Mouse (Mus musculus) MEL (cell line): ENCODE data around the gene Arhgap5. TPM values are rescaled to one million over a fixed set of nuclear protein-coding genes. Genes with fewer than 3 reads are reported as not detected.
A peak's percentile ranks its signal among the peaks of the same experiment; 100 is the strongest.

Source experiments
- DNase-seq: peaks from one replicate; pipeline ENCODE4 v3.0.0; 2011; ENCODE audit warnings: low read depth, low spot score
- H3K27ac ChIP-seq: 2 replicates; pipeline ENCODE4 v1.5.1; 2012; ENCODE audit warnings: low read depth, mild to moderate bottlenecking, control low read depth, low read length, moderate library complexity; ENCODE audit not compliant: control insufficient read depth
- H3K27me3 ChIP-seq, 2 experiments: fragments of 150-350 bp in 1 of 2; sonication (generic) in 1 of 2; 2 replicates each; pipeline ENCODE4 v1.6.1; 2012; ENCODE audit warnings: low read length in 2 of 2, mild to moderate bottlenecking in 2 of 2, improper control_type of control experiment in 1 of 2, moderate library complexity in 1 of 2; ENCODE audit not compliant: insufficient read depth in 2 of 2, control insufficient read depth in 1 of 2
- H3K36me3 ChIP-seq, 2 experiments: 2 replicates each; pipeline ENCODE4 v1.6.1; 2012 to 2014; ENCODE audit warnings: low read length in 2 of 2, improper control_type of control experiment in 1 of 2, inconsistent platforms in 1 of 2, mild to moderate bottlenecking in 1 of 2; ENCODE audit not compliant: insufficient read depth in 2 of 2, control insufficient read depth in 1 of 2
- H3K4me1 ChIP-seq, 2 experiments: fragments of 150-350 bp in 1 of 2; sonication (generic) in 1 of 2; 2 replicates each; pipeline ENCODE4 v1.6.1; 2012; ENCODE audit warnings: low read length in 2 of 2, improper control_type of control experiment in 1 of 2, mild to moderate bottlenecking in 1 of 2; ENCODE audit not compliant: insufficient read depth in 2 of 2, control insufficient read depth in 1 of 2
- H3K4me3 ChIP-seq, 2 experiments: fragments of 150-350 bp in 1 of 2; sonication (generic) in 1 of 2; 2 replicates each; pipeline ENCODE4 v1.5.1; 2012; ENCODE audit warnings: low read depth in 2 of 2, low read length in 2 of 2, mild to moderate bottlenecking in 2 of 2, moderate library complexity in 2 of 2, control low read depth in 1 of 2, improper control_type of control experiment in 1 of 2; ENCODE audit not compliant: control insufficient read depth in 1 of 2, insufficient read depth in 1 of 2
- H3K79me2 ChIP-seq: 2 replicates; pipeline ENCODE4 v1.6.1; 2012; ENCODE audit warnings: mild to moderate bottlenecking, low read length, moderate library complexity; ENCODE audit not compliant: control insufficient read depth, poor library complexity, insufficient read depth
- H3K9ac ChIP-seq: 2 replicates; pipeline ENCODE4 v1.6.1; 2012; ENCODE audit warnings: low read depth, mild to moderate bottlenecking, control low read depth, low read length, moderate library complexity; ENCODE audit not compliant: control insufficient read depth, poor library complexity, severe bottlenecking
- H3K9me3 ChIP-seq: fragments of 150-350 bp; sonication (generic); replicated peaks from 2 replicates; pipeline ENCODE4 v1.6.1; 2012; ENCODE audit warnings: mild to moderate bottlenecking, low read length, improper control_type of control experiment, moderate library complexity; ENCODE audit not compliant: insufficient read depth
- CTCF ChIP-seq, 3 experiments: IDR thresholded peaks in 2 of 3; conservative IDR thresholded peaks in 1 of 3; 2 replicates each; pipeline ENCODE4 v1.5.1; 2011 to 2012; ENCODE audit warnings: low read length in 3 of 3, low read depth in 2 of 3, mild to moderate bottlenecking in 2 of 3, improper control_type of control experiment in 1 of 3, inconsistent platforms in 1 of 3, mixed read lengths in 1 of 3, moderate library complexity in 1 of 3; ENCODE audit not compliant: control insufficient read depth in 1 of 3, insufficient read depth in 1 of 3, poor library complexity in 1 of 3, severe bottlenecking in 1 of 3
- ELF1 ChIP-seq: IDR thresholded peaks from 2 replicates; pipeline ENCODE4 v1.6.1; 2014; ENCODE audit warnings: low read depth, mild to moderate bottlenecking, inconsistent platforms, low read length, improper control_type of control experiment, moderate library complexity
- EP300 ChIP-seq, 2 experiments: IDR thresholded peaks; 2 replicates each; pipeline ENCODE4 v1.6.1; 2011; ENCODE audit warnings: improper control_type of control experiment in 2 of 2, low read length in 2 of 2, low read depth in 1 of 2, mild to moderate bottlenecking in 1 of 2
- ETS1 ChIP-seq: IDR thresholded peaks from 2 replicates; pipeline ENCODE4 v1.6.1; 2012; ENCODE audit warnings: low read depth, mild to moderate bottlenecking, inconsistent platforms, low read length, improper control_type of control experiment, moderate library complexity
- GATA1 ChIP-seq: IDR thresholded peaks from 2 replicates; pipeline ENCODE4 v1.6.1; 2011; ENCODE audit warnings: low read depth, low read length, improper control_type of control experiment
- HCFC1 ChIP-seq: IDR thresholded peaks from 2 replicates; pipeline ENCODE4 v1.6.1; 2012; ENCODE audit warnings: low read depth, mild to moderate bottlenecking, inconsistent platforms, low read length, improper control_type of control experiment, moderate library complexity
- JUND ChIP-seq: IDR thresholded peaks from 2 replicates; pipeline ENCODE4 v1.6.1; 2011; ENCODE audit warnings: low read depth, mild to moderate bottlenecking, improper control_type of control experiment, low read length
- MAFK ChIP-seq: IDR thresholded peaks from 2 replicates; pipeline ENCODE4 v1.6.1; 2011; ENCODE audit warnings: low read depth, mild to moderate bottlenecking, low read length, improper control_type of control experiment, borderline replicate concordance
- MAZ ChIP-seq: IDR thresholded peaks from 2 replicates; pipeline ENCODE4 v1.6.1; 2012; ENCODE audit warnings: low read depth, mild to moderate bottlenecking, inconsistent platforms, low read length, improper control_type of control experiment
- MXI1 ChIP-seq: IDR thresholded peaks from 2 replicates; pipeline ENCODE4 v1.6.1; 2011; ENCODE audit warnings: mild to moderate bottlenecking, low read depth, low read length, improper control_type of control experiment
- MYB ChIP-seq: IDR thresholded peaks from 2 replicates; pipeline ENCODE4 v1.6.1; 2011; ENCODE audit warnings: mild to moderate bottlenecking, low read depth, low read length, improper control_type of control experiment
- MYC ChIP-seq: IDR thresholded peaks from 2 replicates; pipeline ENCODE4 v1.6.1; 2011; ENCODE audit warnings: low read depth, mild to moderate bottlenecking, low read length, improper control_type of control experiment, moderate library complexity
- NELFE ChIP-seq: IDR thresholded peaks from 2 replicates; pipeline ENCODE4 v1.6.1; 2011; ENCODE audit warnings: low read depth, low read length, improper control_type of control experiment
- NRF1 ChIP-seq: IDR thresholded peaks from 2 replicates; pipeline ENCODE4 v1.6.1; 2014; ENCODE audit warnings: low read depth, mild to moderate bottlenecking, inconsistent platforms, low read length, improper control_type of control experiment, moderate library complexity; ENCODE audit not compliant: poor library complexity, insufficient read depth, severe bottlenecking
- POLR2AphosphoS2 ChIP-seq: IDR thresholded peaks from 2 replicates; pipeline ENCODE4 v1.6.1; 2011; ENCODE audit warnings: low read length, improper control_type of control experiment
- POLR2AphosphoS5 ChIP-seq: IDR thresholded peaks from 2 replicates; pipeline ENCODE4 v1.6.1; 2012; ENCODE audit warnings: low read depth, borderline replicate concordance, mild to moderate bottlenecking, inconsistent platforms, low read length, moderate library complexity, mixed read lengths
- RAD21 ChIP-seq: IDR thresholded peaks from 2 replicates; pipeline ENCODE4 v1.6.1; 2011; ENCODE audit warnings: mild to moderate bottlenecking, low read depth, low read length, improper control_type of control experiment
- RCOR1 ChIP-seq: IDR thresholded peaks from 2 replicates; pipeline ENCODE4 v1.6.1; 2012; ENCODE audit warnings: low read depth, mild to moderate bottlenecking, inconsistent platforms, low read length, improper control_type of control experiment
- SIN3A ChIP-seq: IDR thresholded peaks from 2 replicates; pipeline ENCODE4 v1.6.1; 2012; ENCODE audit warnings: low read length, improper control_type of control experiment, inconsistent platforms
- SMC3 ChIP-seq: IDR thresholded peaks from 2 replicates; pipeline ENCODE4 v1.6.1; 2011; ENCODE audit warnings: low read depth, low read length, improper control_type of control experiment
- TAL1 ChIP-seq: IDR thresholded peaks from 2 replicates; pipeline ENCODE4 v1.6.1; 2012; ENCODE audit warnings: mild to moderate bottlenecking, inconsistent platforms, low read length, moderate library complexity, mixed read lengths
- TBP ChIP-seq: IDR thresholded peaks from 2 replicates; pipeline ENCODE4 v1.8.0; 2011; ENCODE audit warnings: low read depth, low read length, improper control_type of control experiment
- UBTF ChIP-seq: IDR thresholded peaks from 2 replicates; pipeline ENCODE4 v1.6.1; 2012; ENCODE audit warnings: low read depth, mild to moderate bottlenecking, inconsistent platforms, low read length, improper control_type of control experiment, moderate library complexity, borderline replicate concordance; ENCODE audit not compliant: insufficient read depth
- USF1 ChIP-seq: IDR thresholded peaks from 2 replicates; pipeline ENCODE4 v1.6.1; 2014; ENCODE audit warnings: low read depth, mild to moderate bottlenecking, inconsistent platforms, low read length, improper control_type of control experiment, moderate library complexity
- USF2 ChIP-seq, 2 experiments: IDR thresholded peaks; 2 replicates each; pipeline ENCODE4 v1.6.1; 2011 to 2012; ENCODE audit warnings: improper control_type of control experiment in 2 of 2, low read length in 2 of 2, borderline replicate concordance in 1 of 2, inconsistent platforms in 1 of 2, low read depth in 1 of 2, mild to moderate bottlenecking in 1 of 2; ENCODE audit not compliant: insufficient read depth in 1 of 2
- ZC3H11A ChIP-seq: IDR thresholded peaks from 2 replicates; pipeline ENCODE4 v1.6.1; 2012; ENCODE audit warnings: low read depth, mild to moderate bottlenecking, inconsistent platforms, low read length, improper control_type of control experiment
- ZNF384 ChIP-seq: IDR thresholded peaks from 2 replicates; pipeline ENCODE4 v1.6.1; 2012; ENCODE audit warnings: low read depth, mild to moderate bottlenecking, inconsistent platforms, low read length, improper control_type of control experiment
- polyA plus RNA-seq, 2 experiments: library from polyadenylated mRNA; stranded (reverse) in 1 of 2; unstranded in 1 of 2; fragments of >175 nt in 1 of 2; fragments of >200 nt in 1 of 2; gene quantifications; 2 replicates each; pipeline versions ENCODE4 v1.2.1 to v1.2.4; 2012; ENCODE audit warnings: low replicate concordance in 2 of 2, low read depth in 1 of 2; ENCODE audit not compliant: insufficient read length in 2 of 2, insufficient read depth in 1 of 2, missing spikeins in 1 of 2
- total RNA-seq: library from RNA; depleted of rRNA; stranded (reverse); fragments of 300-350 nt; gene quantifications from 2 replicates; pipeline ENCODE4 v1.2.3, GENCODE M21; 2012

Arhgap5 gene
- total and polyA plus RNA-seq, 3 experiments, result 10.5 to 108 (median 11.8) TPM

GRCm38 (mm10) chr12:52500915-52501833 is 2.6 kb upstream of the Arhgap5 start:
- Histone ChIP-seq H3K79me2 (peaks cover 13% of the 10 kb centered on the region), H3K4me3 (peak overlapping the region; percentile 24 to 41), H3K27ac (no peak overlapping the region), H3K27me3 (no peaks in the 10 kb centered on the region; a peak in 1 of 4 replicates), H3K9me3 (no peaks in the 10 kb centered on the region), H3K9ac (peak overlapping the region; percentile 27), H3K4me1 (peaks cover 2 to 3% of the 10 kb centered on the region in 2 experiments; a peak in 3 of 4 replicates), H3K36me3 (peaks cover 0 to 13% of the 10 kb centered on the region in 2 experiments; a peak in 2 of 4 replicates)
- peak; percentile 83 for DNase-seq
- peak; percentile 79 for TF ChIP-seq ZC3H11A
- TF ChIP-seq POLR2AphosphoS2, result no peak
- TF ChIP-seq GATA1, result peak; percentile 51; the same call in 1 of the 2 replicates
- peak; percentile 33 to 83 (median 62); a peak in 5 of 6 replicates for TF ChIP-seq CTCF (IDR thresholded peaks at IDR 0.05 in 2 of 3, conservative IDR thresholded peaks at IDR 0.05 in 1 of 3; ENCODE audit: control insufficient read depth in 1 of 3, insufficient read depth in 1 of 3, low read depth in 2 of 3, low read length in 3 of 3, poor library complexity in 1 of 3, severe bottlenecking in 1 of 3)
- no peak for TF ChIP-seq HCFC1
- TF ChIP-seq NELFE, result no peak
- TF ChIP-seq ZNF384, result peak; percentile 88
- 0 out of 4 replicates have a peak, but pooled peaks of 1 of the 2 experiments have one; percentile 6 for TF ChIP-seq EP300 (IDR thresholded peaks at IDR 0.05; ENCODE audit: low read depth in 1 of 2, low read length in 2 of 2)
- peak; percentile 96 for TF ChIP-seq SMC3
- TF ChIP-seq RAD21, result peak; percentile 78

GRCm38 (mm10) chr12:52502161-52502560 is 1.6 kb upstream of the Arhgap5 start:
- peak overlapping the region; percentile 18; the same call in 1 of the 2 replicates for H3K9ac ChIP-seq
- peak; percentile 75 for DNase-seq
- no peak overlapping the region for H3K27ac ChIP-seq
- peaks cover 13% of the 10 kb centered on the region for H3K79me2 ChIP-seq
- H3K36me3 ChIP-seq, result peaks cover 0 to 14% of the 10 kb centered on the region in 2 experiments; a peak in 2 of 4 replicates
- H3K4me1 ChIP-seq, result peaks cover 3 to 7% of the 10 kb centered on the region in 2 experiments; a peak in 3 of 4 replicates
- H3K9me3 ChIP-seq, result no peaks in the 10 kb centered on the region
- H3K27me3 ChIP-seq, result no peaks in the 10 kb centered on the region
- H3K4me3 ChIP-seq, result peak overlapping the region in 1 of 2 experiments; percentile 87; a peak in 2 of 4 replicates
- TF ChIP-seq MYB (no peak), MAZ (no peak), MXI1 (0 out of 2 replicates have a peak, but pooled peaks have one; percentile 25), NRF1 (no peak), ZNF384 (peak; percentile 73), EP300 (IDR thresholded peaks at IDR 0.05; ENCODE audit: low read depth in 1 of 2, low read length in 2 of 2) (peak in 1 of 2 experiments; percentile 27; a peak in 1 of 4 replicates), TAL1 (no peak), USF1 (no peak), UBTF (no peak), POLR2AphosphoS2 (no peak), ELF1 (no peak), SMC3 (peak; percentile 25), MAFK (no peak), USF2 (IDR thresholded peaks at IDR 0.05; ENCODE audit: borderline replicate concordance in 1 of 2, insufficient read depth in 1 of 2, low read depth in 1 of 2, low read length in 2 of 2) (no peak), CTCF (IDR thresholded peaks at IDR 0.05 in 2 of 3, conservative IDR thresholded peaks at IDR 0.05 in 1 of 3; ENCODE audit: control insufficient read depth in 1 of 3, insufficient read depth in 1 of 3, low read depth in 2 of 3, low read length in 3 of 3, poor library complexity in 1 of 3, severe bottlenecking in 1 of 3) (no peak), RCOR1 (peak; percentile 42; the same call in 1 of the 2 replicates), TBP (no peak), JUND (no peak), POLR2AphosphoS5 (no peak), NELFE (no peak), SIN3A (peak; percentile 19; the same call in 1 of the 2 replicates), ETS1 (no peak), MYC (no peak)
